Mouse (Mus musculus): ENCODE measurements around the gene Ndrg3.
"Not testable (repeated sequence)": the region's sequence is repeated elsewhere in the genome, so short reads cannot be mapped to it uniquely, and the experiment has no call there.

The Ndrg3 gene

DNA sequence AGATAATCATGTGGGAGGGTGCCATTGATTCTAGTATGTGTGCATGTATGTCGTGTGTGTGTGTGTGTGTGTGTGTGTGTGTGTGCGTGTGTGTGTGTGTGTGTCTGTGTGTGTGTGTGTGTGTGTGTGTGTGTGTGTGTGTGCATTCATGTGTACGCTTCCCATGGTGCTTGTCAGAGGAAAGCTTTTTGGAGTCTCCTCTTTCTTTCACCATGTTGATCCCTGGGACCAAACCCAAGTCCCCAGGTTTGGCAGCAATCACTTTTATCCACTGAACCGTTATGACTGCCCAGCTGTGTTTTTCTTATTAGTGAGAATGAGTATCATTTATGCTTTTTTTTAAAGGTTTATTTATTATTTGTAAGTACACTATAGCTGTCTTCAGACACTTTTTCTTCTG lies 89.4 kb downstream of the Ndrg3 start:
- peak; percentile 1 for DNase-seq (ENCODE audit: low read depth, low spot score)

DNA sequence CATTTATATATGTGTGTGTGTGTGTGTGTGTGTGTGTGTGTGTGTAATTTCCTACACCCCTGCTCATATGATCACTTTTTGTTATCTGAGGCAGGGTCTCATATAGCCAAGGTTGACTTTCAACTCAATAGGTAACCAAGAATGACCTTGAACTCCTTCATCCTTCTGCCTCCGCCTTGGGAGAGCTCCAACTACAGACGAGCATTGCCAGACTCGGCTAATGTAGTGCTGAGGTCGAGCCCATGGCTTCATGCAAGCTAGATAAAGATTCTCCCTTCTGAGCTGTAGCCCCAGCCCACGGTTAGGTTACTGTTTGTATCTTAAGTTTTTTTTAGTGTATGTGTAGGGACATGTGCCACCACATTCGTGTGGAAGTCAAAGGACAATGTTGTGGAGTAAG lies 90.0 kb downstream of the Ndrg3 start:
- DNase-seq (ENCODE audit: low read depth, low spot score), result peak; percentile 1

DNA sequence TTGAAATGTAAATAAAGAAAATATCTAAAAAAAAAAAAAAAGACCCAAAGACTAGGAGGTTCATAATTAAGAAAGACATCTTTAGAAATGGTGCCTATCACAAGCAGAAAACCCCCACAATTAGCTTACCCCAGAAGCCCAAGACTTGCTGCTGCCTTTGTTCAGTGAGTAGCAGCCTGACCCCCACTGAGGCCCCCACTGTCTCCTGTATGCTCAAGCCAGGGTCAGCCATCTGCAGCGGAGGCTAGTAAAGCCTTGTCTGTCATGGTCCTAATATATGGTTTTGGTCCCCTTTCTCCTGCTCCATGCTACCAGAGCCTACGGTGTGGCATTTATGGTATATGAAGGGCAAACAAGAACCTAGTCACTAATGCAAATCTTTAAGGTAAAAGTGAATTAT lies 90.5 kb downstream of the Ndrg3 start:
- peak; percentile 1 for DNase-seq (ENCODE audit: low read depth, low spot score)

DNA sequence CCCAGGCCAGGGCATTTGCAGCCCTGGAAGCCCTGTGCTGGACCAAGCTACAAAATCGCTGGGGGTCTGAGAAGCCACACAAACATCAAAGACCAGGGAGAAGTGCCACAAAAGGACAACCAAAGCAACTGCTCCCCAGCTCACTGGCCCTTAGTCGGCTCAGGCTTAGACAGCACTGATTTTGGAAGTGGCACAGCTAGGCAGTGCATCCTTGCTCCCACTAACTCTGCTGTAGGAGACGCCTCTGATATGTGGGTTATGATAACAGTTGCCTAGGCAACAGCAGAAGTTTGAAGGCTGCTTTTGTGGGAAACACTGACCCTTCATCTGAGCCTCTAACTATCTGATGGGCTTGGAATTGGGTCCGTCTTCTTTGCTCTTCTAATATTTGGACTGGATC lies 92.7 kb downstream of the Ndrg3 start:
- DNase-seq (ENCODE audit: low read depth, low spot score), result peak; percentile 1

DNA sequence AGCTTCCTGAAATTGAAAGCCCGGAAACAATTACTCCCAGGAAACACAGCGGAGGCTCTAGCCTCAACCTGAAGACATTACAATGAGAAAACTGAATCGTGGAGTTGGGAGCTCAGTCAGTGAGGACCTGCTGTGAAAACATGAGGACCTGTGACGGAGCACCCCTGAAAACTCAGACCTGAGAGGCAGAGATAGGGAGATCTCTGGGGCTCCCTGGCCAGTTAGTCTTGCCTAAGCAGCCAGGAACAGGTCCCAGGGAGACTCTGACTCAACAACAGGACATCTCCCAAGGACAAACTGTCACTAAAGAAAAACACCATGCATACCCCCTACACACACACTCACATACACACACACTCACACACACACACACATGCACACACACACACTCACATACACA lies 93.5 kb downstream of the Ndrg3 start:
- DNase-seq (ENCODE audit: low read depth, low spot score), result peak; percentile 0

DNA sequence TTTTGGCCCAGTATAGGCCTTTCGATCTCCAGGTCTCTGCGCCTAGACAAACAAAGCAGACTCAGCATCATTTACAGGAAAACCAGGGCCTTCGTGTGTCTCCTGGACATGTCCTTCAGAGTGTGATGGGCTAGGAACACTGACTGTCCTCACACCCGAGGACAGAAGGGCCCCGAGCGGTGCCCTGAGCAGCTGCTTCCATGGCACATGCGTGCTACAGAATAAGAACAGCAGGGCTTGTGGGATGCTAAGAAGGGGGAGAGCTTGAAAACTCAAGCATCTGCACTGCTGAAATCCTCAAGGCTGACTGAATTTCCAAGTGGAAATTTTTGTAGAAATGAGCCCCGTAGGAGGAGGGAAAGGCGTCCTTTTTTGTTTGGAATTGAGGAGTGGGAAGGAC lies 94.8 kb downstream of the Ndrg3 start:
- peak; percentile 0 for DNase-seq (ENCODE audit: low read depth, low spot score)

DNA sequence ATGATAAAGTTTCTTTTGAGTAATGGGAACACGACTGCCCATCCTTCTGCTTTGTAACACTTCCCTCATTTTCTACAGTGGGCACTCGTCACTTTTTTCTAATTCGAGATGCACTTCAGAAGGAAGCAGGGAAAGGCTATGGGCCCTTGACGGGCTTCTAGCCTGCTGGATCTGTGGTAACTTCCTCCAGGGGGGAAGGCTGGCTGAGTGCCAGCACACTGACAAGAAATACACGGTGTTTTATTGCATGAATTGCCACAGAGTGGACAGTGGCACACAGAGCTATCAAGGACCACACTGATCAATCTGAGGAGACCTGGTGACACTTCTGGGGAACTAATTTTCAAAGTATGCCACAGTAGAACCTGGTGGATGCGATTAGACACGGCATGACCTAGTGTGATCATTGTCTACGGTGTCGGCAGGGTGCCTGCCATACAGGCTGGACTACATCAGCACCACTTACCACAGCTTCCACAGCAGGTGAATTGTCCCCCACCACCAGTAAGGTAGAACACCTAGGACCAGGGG lies 95.4 kb downstream of the Ndrg3 start:
- DNase-seq (ENCODE audit: low read depth, low spot score), result peak; percentile 0

DNA sequence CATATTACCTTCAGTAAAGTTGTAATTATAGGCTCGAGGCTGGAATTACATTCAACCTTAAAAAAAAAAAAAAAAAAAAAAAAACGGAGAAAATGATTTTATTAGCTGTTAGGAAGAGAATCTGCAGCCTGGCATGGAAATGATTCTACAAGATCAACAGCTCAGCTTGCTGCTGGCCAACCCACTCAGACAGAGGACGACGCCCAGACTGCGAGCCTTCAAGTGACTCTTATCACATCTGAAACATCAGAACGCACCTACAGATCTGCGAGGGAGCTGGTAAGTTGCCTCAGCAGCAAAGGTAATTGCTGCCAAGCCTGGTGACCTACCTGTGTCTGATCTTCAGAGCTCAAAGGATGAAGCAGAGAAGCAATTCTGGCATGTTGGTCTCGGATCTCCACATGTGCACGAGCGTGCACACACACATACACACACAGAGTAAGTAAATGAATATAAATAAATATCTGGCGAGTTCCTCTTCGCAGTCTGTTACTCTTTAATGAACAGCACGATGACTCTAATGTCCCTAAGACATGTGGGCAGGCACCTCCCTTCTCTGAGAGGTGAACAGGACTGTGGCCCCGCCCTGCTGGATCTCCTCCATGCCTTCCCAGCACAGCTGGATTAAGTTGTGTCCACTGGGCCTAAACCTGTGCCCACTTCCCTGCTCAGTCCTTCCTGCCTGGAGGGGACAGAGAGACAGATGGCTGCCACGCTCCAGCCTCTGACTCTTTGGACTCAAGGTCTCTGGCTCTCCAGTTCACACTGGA lies 97.2 kb downstream of the Ndrg3 start:
- no peak for DNase-seq (ENCODE audit: low read depth, low spot score)

DNA sequence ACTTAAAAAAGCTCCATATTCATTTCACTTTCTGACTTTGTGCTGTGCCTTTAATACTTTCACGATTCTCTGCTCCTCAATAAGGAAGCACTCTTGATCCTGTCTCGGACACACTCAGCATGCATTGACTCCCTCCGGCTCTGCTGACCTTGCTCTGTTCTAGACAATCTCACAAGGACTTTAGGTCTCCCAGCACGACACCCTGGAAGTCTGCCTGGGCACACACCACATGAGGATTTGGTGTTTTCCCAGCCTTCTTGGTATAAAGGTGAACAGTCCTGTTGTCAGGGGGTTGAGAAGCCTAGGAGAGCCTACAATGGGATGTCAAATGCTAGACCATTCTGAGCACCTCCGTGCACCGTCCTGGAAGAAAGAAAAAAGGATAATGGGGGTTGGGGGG lies 99.0 kb downstream of the Ndrg3 start:
- DNase-seq (ENCODE audit: low read depth, low spot score), result no peak

DNA sequence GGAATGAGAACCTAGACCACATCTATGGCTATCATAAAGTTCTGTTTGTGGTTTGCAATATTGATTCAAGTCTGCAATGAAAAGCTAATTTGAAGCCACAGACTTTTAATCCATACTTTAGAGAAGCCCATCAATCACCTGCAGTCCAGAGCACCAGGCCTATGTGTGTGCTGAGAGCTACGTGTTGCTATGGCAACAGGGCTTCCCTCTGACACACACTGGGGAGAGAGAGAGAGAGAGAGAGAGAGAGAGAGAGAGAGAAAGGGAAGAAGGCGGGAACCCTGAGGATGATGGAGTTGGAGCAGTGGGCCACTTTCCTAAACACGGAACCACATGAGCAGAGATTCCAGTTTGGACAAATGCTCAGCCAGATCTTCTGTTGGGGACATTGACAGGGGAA lies 99.6 kb downstream of the Ndrg3 start:
- DNase-seq (ENCODE audit: low read depth, low spot score), result no peak

DNA sequence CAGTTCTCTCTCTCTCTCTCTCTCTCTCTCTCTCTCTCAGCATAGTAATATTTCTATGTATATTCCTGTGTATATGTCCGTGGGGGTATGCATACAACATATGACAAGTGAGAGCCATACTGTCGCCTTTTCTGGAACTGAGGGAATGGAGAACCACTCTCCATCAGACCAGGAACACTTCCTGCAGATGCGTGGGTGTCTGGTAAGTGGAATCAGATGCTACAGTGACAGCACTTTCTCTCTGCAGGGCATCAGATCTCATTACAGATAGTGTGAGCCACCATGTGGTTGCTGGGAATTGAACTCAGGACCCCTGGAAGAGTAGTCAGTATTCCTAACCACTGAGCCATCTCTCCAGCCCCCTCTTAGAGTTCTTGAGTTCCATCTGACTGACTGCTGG lies 103.4 kb downstream of the Ndrg3 start:
- DNase-seq (ENCODE audit: low read depth, low spot score), result no peak

DNA sequence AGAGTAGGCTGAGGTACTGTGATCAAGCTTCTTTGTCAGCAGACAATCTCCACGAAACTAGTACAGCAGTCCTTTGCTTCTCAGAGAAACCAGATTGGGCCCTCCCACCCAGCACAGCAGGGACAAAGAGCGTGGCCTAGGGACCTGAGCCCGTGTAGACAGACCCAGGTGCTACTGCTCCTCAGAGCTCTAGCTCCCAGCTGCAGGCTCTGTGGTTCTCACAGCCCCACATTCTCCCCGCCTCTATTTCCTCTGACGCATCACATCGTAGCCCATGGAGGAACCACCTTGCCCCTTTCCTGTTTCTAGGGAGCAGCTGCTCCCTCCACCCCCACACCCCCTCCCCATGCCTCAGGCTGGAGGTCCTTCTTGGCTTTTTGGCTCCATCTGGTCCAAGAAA lies 104.8 kb downstream of the Ndrg3 start, which contains the start of gene Sla2:
Gene Sla2, minus strand, starts transcription at position 176 of the 400 bp plus-strand sequence.
- no peak for DNase-seq (ENCODE audit: low read depth, low spot score)

DNA sequence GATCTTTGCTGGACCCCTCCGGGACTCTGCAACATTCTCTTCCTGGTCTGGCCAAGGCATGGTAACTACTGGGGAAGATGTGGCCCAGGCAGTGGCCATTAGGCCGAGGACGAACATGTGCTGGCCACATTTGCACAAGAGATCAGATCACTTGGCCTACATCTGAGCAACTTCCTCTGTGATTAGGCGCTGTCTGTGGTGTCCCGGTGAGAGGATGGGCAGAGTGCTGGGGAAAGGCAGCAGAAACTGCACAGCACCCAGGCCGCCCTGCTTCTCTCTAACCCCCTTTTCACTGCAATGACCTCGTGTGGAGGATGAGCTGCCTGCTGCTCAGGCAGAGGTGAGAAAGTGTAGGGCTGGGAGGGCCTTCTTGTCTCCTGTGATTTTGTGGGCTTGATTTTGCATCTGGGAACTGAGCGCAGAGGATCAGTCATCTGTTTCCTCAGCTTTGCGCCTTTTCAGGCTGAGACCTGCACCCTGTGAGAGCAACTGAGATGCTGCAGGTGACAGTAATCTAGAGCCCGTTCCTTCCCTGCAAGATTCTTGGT lies 105.7 kb downstream of the Ndrg3 start:
- no peak for DNase-seq (ENCODE audit: low read depth, low spot score)

DNA sequence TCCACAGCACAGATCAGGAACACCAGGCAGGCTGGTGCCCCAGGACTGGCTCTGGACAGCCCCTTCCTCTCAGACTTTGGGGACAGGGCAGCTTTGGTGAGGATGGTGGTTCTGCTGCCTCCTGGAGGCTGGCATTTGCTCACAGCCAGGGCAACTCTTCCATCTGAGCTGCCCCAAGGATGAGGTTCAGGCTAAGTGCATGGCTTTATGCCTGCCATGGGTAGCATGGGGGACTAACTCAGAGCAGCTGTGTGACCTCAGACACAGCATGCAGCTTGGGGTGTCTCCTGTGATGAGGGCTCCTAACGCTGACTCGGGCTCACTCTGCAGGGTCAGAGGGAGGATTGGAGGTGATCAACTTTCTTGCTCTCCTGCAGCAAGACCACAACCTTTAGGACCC lies 106.2 kb downstream of the Ndrg3 start:
- not testable (repeated sequence) for DNase-seq (ENCODE audit: low read depth, low spot score)

DNA sequence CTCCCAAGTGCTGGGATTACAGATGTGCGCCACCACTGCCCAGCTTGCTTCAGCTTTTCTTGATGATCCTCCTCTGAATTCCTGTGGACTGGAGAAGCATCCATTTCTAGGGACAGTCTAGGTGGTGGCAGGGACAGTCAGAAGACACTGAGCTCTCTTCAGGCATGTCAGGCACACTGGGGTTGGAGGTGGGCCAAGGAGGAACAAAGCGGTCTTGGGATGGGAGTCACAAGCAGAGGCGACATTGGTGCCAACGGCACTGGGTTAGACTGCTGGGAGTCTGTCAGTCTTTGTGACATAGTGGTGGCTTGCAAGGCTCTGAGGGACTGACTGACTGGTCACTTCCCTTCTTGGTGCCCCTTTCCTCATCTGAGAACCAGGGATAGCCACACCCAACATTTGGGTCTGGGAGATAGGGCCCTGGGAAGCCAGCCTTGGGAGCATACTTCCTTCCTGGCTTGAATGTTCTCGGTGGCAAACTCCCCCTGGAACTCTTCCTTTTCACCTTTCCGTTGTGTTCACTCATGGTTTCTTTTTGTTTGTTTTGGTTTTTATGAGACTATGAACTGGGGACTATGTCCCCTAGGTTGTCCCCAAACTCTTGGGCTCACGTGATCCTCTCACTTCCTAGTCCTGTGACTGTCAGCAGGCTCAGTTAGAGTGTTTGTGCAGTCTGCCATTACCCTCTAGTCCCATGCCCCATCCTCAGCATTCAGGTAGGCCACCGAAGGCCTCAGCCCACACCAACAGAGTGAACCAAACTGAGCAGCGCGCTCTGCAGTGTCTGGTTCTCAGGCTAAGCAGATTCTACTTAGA lies 107.3 kb downstream of the Ndrg3 start:
- no peak for DNase-seq (ENCODE audit: low read depth, low spot score)

DNA sequence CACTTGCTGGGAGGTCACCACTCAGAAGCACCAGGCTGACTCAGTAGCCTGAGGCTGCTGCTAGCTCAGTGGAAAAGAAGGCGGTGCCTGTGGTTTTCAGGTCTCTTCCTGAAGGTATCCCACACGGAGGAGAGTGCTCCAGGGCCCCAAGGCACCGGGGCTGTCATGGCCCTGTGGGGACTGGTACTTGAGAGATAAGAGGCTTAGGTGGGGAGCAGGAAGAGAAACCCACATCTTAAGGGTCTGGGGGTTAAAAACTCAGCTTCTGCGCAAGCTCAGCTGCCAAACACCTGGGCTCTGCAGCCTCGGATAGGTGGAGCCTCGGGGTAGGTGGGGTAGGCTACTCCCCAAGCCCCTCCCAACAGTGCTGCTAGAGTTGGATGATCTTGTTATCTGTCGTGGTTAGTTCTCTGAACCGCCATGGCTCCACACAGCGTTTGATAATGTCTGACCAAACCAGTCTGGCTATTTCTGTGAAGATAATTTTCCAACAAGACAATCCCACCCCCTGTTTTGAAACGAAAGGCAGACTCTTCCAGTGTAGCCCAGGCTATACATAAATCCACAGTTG lies 109.3 kb downstream of the Ndrg3 start:
- no peak for DNase-seq (ENCODE audit: low read depth, low spot score)

DNA sequence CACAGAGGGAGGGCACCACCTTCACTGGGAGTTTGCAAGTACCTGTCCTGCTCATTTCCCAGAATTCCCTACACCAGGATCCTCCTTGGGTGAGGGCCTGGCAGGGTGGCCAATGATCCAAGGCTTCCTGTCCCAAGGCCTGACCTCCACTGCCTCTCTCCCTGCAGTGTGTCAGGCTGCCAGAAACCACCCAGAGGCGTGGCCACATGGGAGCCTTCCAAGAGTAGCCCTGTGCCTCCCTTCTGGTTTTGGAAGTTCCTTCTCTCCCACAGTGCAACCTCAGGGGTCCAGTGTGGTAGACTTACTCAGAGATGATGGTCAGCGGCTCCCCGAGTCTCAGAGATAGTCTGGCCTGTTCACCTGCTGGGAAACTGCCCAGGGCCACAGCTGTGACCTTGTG lies 112.3 kb downstream of the Ndrg3 start:
- DNase-seq (ENCODE audit: low read depth, low spot score), result no peak

DNA sequence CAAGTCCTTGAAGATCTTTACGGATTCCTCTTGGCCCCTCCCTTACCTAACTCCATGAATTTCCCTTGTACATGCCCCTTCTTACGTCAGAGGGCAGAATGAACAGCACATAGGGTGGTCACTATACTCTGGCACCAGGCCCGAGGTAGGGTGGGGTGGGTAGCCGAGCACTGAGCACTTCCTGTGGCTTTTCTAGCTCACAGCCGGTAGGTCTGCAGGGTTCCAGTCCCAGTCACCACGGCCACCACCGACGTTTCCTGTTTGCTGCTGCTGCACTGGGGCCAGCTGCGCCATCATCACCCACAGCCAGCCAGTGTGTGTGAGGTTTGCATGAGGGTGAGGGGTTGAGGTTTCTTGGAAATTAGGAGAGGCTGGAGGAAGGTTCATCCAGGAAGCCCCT lies 114.1 kb downstream of the Ndrg3 start:
- no peak for DNase-seq (ENCODE audit: low read depth, low spot score)

Data from ES-CJ7 (cell line).